Mouse (Mus musculus) midbrain, postnatal 0 days (tissue): Measurements from ENCODE around the gene Gm28434. TPM values are rescaled to one million over a fixed set of nuclear protein-coding genes. Genes with fewer than 3 reads are reported as not detected.

Experiments
- ATAC-seq: fragments of 200-750 bp; cut with Nextera tagmentation; 2 replicates; pipeline ENCODE4 v1.8.0; 2017; ENCODE audit warnings: moderate number of reproducible peaks, mild to moderate bottlenecking, moderate TSS enrichment, moderate library complexity; ENCODE audit not compliant: low FRiP score
- DNase-seq: peaks from one replicate; pipeline ENCODE4 v3.0.0-alpha.2; 2015; ENCODE audit warnings: low spot score
- H3K27ac ChIP-seq: fragments of 300-500 bp; sonication (generic); 2 replicates; pipeline ENCODE4 v1.5.1; 2014; ENCODE audit warnings: low read depth, mild to moderate bottlenecking, low read length, mixed read lengths
- H3K27me3 ChIP-seq: fragments of 300-500 bp; sonication (generic); 2 replicates; pipeline ENCODE4 v1.6.1; 2014; ENCODE audit warnings: low read length, control low read depth, mixed read lengths; ENCODE audit not compliant: insufficient read depth
- H3K36me3 ChIP-seq: fragments of 300-500 bp; sonication (generic); 2 replicates; pipeline ENCODE4 v1.6.1; 2014; ENCODE audit warnings: low read length, control low read depth, mixed read lengths; ENCODE audit not compliant: insufficient read depth
- H3K4me1 ChIP-seq: fragments of 300-500 bp; sonication (generic); 2 replicates; pipeline ENCODE4 v1.6.1; 2014; ENCODE audit warnings: mild to moderate bottlenecking, control low read depth, antibody characterized with exemption, low read length, mixed read lengths; ENCODE audit not compliant: insufficient read depth
- H3K4me2 ChIP-seq: fragments of 300-500 bp; sonication (generic); 2 replicates; pipeline ENCODE4 v1.6.1; 2014; ENCODE audit warnings: low read depth, mild to moderate bottlenecking, low read length, mixed read lengths; ENCODE audit not compliant: poor library complexity, severe bottlenecking
- H3K4me3 ChIP-seq: fragments of 300-500 bp; sonication (generic); 2 replicates; pipeline ENCODE4 v1.5.1; 2014; ENCODE audit warnings: low read depth, mild to moderate bottlenecking, low read length, moderate library complexity
- H3K9ac ChIP-seq: fragments of 300-500 bp; sonication (generic); replicated peaks from 2 replicates; pipeline ENCODE4 v1.6.1; 2014; ENCODE audit warnings: mild to moderate bottlenecking, low read length, moderate library complexity, mixed read lengths; ENCODE audit not compliant: poor library complexity, severe bottlenecking
- H3K9me3 ChIP-seq: fragments of 300-500 bp; sonication (generic); 2 replicates; pipeline ENCODE4 v1.6.1; 2016; ENCODE audit warnings: low read length, control low read depth
- CTCF ChIP-seq: IDR thresholded peaks from 2 replicates; pipeline ENCODE4 v1.5.1; 2016; ENCODE audit warnings: antibody characterized with exemption, mild to moderate bottlenecking
- WGBS: fragments of 180-500 bp; shearing (Covaris S2); extraction: QIAGEN DNeasy Blood & Tissue Kit; methylation state at CpG from one replicate; pipeline ENCODE4 v1.1.7; 2014; 5-methylcytosine and 5-hydroxymethylcytosine counted together
- polyA plus RNA-seq: library from polyadenylated mRNA; unstranded; fragments of >200 nt; fragmentation: Nextera tagmentation; extraction: Ambion mirVana; gene quantifications from 2 replicates; pipeline ENCODE4 v1.2.1, GENCODE M21; 2015
- total RNA-seq: library from RNA; depleted of rRNA; stranded (reverse); fragments of >200 nt; gene quantifications from 2 replicates; pipeline ENCODE4 v1.2.3, GENCODE M21; 2014; rRNA removed

The Gm28434 gene
- total and polyA plus RNA-seq, 2 experiments from 2014 or later, result not detected

- no peak for DNase-seq
- no peak for TF ChIP-seq CTCF
- Histone ChIP-seq H3K27me3 (no peaks in the 10 kb centered on the region), H3K27ac (no peak within 1 kb of the TSS), H3K9me3 (no peaks in the 10 kb centered on the region), H3K9ac (no peak within 1 kb of the TSS), H3K4me3 (no peak within 1 kb of the TSS), H3K4me2 (no peak within 1 kb of the TSS), H3K36me3 (no peaks in the 10 kb centered on the region), H3K4me1 (no peaks in the 10 kb centered on the region)
- 89% methylated on average over 3 of the region's 3 CpGs for WGBS
- no peak for ATAC-seq
Observed at GRCm38 (mm10) chr5:87979139-87979538, 9.8 kb downstream of the Gm28434 start, which contains the start of gene Cabs1. Gene Cabs1, plus strand, starts transcription at chr5:87979439.

DNA sequence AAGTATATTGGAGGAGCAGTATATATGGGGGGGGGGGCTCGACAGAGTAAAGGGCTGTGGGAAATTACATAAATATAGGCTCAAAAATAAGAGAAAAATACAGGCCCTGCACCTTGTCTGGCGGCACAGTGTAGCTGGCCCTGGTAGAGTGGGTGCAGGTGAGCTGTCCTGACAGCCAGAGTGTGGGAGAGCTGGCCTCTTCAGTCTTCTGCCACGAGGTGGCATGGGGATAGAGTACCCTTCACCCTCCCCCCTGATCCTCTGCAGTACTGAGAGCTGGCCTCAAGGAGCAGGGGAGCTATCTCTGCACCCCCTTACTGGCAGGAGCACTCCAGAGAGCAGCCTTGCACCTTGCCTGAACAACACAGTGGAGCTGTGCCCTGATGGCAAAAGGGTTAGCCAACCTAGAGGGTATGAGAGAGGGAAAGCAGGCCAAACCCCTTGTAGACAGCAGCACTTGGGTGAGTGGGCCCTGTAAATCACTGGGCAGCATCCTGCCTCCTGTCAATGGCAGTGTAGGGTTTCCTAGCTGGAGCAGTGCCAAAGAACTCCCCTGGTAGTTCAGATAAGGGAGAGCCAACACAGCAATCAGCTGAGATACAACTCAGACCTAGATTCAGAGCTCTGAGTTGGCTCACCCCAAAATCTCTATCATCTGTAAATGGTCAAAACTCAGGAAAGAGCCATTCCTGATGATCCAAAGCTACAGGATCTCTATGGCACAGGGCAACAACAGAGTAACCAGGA is 13.3 kb downstream of the Gm28434 start:
- WGBS, result 63% methylated on average over 3 of the region's 3 CpGs
- Histone ChIP-seq H3K9ac (no peak overlapping the region), H3K4me3 (no peak overlapping the region), H3K9me3 (no peaks in the 10 kb centered on the region), H3K27ac (no peak overlapping the region), H3K4me1 (no peaks in the 10 kb centered on the region), H3K27me3 (no peaks in the 10 kb centered on the region), H3K36me3 (no peaks in the 10 kb centered on the region), H3K4me2 (no peak overlapping the region)
- ATAC-seq (no peak), DNase-seq (no peak)
- no peak for TF ChIP-seq CTCF

- Histone ChIP-seq H3K9me3 (no peaks in the 10 kb centered on the region), H3K27ac (no peak within 1 kb of the TSS), H3K4me2 (no peak within 1 kb of the TSS), H3K36me3 (no peaks in the 10 kb centered on the region), H3K27me3 (no peaks in the 10 kb centered on the region), H3K4me3 (no peak within 1 kb of the TSS), H3K4me1 (no peaks in the 10 kb centered on the region), H3K9ac (no peak within 1 kb of the TSS)
- 91% methylated on average over 3 of the region's 3 CpGs for WGBS
- DNase-seq (no peak), ATAC-seq (no peak)
- TF ChIP-seq CTCF, result no peak
Observed at GRCm38 (mm10) chr5:88002249-88002648, 32.9 kb downstream of the Gm28434 start, which contains the start of gene Smr3a. Gene Smr3a, plus strand, starts transcription at chr5:88002549.

DNA sequence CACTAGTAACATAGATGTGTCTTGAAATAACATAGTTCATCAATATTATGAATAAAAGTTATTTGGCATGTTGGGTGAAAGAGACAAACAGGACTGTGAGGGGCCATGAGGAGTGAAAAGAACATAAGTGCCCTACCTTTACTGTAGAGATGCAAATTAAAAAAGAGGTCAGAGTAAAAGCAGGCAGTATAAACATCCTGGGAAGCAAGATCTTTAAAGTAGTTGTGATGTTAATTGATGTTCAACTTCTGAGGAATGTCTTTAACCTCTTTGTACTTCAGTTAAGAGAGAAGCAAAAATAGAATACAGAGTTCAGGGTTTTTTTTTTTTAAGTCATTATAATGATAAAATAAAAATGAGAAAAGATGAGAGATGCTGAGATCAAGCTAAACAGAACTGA is 35.9 kb downstream of the Gm28434 start:
- ATAC-seq (no peak), DNase-seq (no peak)
- Histone ChIP-seq H3K36me3 (no peaks in the 10 kb centered on the region), H3K4me1 (no peaks in the 10 kb centered on the region), H3K27me3 (no peaks in the 10 kb centered on the region), H3K27ac (no peak overlapping the region), H3K9me3 (no peaks in the 10 kb centered on the region), H3K4me2 (no peak overlapping the region), H3K9ac (no peak overlapping the region), H3K4me3 (no peak overlapping the region)
- no peak for TF ChIP-seq CTCF

Other genes starting within 250 kb of the Gm28434 start
- gene Csn1s2a, start 194.9 kb upstream of the Gm28434 start, total RNA-seq, result not detected in 2 replicates
- not detected in 2 replicates for gene Csn1s2a, start 194.9 kb upstream of the Gm28434 start, polyA plus RNA-seq
- gene Csn1s2b, start 161.4 kb upstream of the Gm28434 start, total RNA-seq, result not detected in 2 replicates
- not detected in 2 replicates for gene Csn1s2b, start 161.4 kb upstream of the Gm28434 start, polyA plus RNA-seq
- not detected in 2 replicates for gene Prr27, start 143.8 kb upstream of the Gm28434 start, total RNA-seq
- not detected in 2 replicates for gene Prr27, start 143.8 kb upstream of the Gm28434 start, polyA plus RNA-seq
- gene Odam, start 84.5 kb upstream of the Gm28434 start, total RNA-seq, result not detected in 2 replicates
- gene Odam, start 84.5 kb upstream of the Gm28434 start, polyA plus RNA-seq, result not detected in 2 replicates
- not detected in 2 replicates for gene Csn3, start 43.9 kb upstream of the Gm28434 start, total RNA-seq
- gene Csn3, start 43.9 kb upstream of the Gm28434 start, polyA plus RNA-seq, result not detected in 2 replicates
- gene 2310003L06Rik, start 58 bp upstream of the Gm28434 start, total RNA-seq, result 0.33 TPM in 1 of 2 replicates, not detected in the other
- gene 2310003L06Rik, start 58 bp upstream of the Gm28434 start, polyA plus RNA-seq, result 0.12 and 0.17 TPM in 2 replicates
- gene Cabs1, start 9.9 kb downstream of the Gm28434 start, total RNA-seq, result not detected in 2 replicates
- not detected in 2 replicates for gene Cabs1, start 9.9 kb downstream of the Gm28434 start, polyA plus RNA-seq
- not detected in 2 replicates for gene Smr3a, start 33.0 kb downstream of the Gm28434 start, total RNA-seq
- gene Smr3a, start 33.0 kb downstream of the Gm28434 start, polyA plus RNA-seq, result 0.38 TPM in 1 of 2 replicates, not detected in the other
- not detected in 2 replicates for gene Smr2, start 117.0 kb downstream of the Gm28434 start, total RNA-seq
- not detected in 2 replicates for gene Smr2, start 117.0 kb downstream of the Gm28434 start, polyA plus RNA-seq
- not detected in 2 replicates for gene Gm11116, start 142.0 kb downstream of the Gm28434 start, total RNA-seq
- gene Gm11116, start 142.0 kb downstream of the Gm28434 start, polyA plus RNA-seq, result not detected in 2 replicates
- gene Gm11115, start 184.6 kb downstream of the Gm28434 start, total RNA-seq, result not detected in 2 replicates
- not detected in 2 replicates for gene Gm11115, start 184.6 kb downstream of the Gm28434 start, polyA plus RNA-seq